Mouse (Mus musculus) kidney, embryonic 15.5 days (tissue): ENCODE data around the gene Haus2. TPM values are rescaled to one million over a fixed set of nuclear protein-coding genes. Genes with fewer than 3 reads are reported as not detected.

Experiments
- ATAC-seq: fragments of 200-750 bp; cut with Nextera tagmentation; replicated peaks from 2 replicates; pipeline ENCODE4 v1.8.0; 2017; ENCODE audit warnings: moderate TSS enrichment; ENCODE audit not compliant: low FRiP score
- H3K27ac ChIP-seq: fragments of 300-500 bp; sonication (generic); 2 replicates; pipeline ENCODE4 v1.5.1; 2015; ENCODE audit warnings: mild to moderate bottlenecking, inconsistent platforms
- H3K27me3 ChIP-seq: fragments of 300-500 bp; sonication (generic); 2 replicates; pipeline ENCODE4 v1.6.1; 2015; ENCODE audit warnings: inconsistent platforms
- H3K36me3 ChIP-seq: fragments of 300-500 bp; sonication (generic); 2 replicates; pipeline ENCODE4 v1.6.1; 2015; ENCODE audit warnings: inconsistent platforms
- H3K4me1 ChIP-seq: fragments of 300-500 bp; sonication (generic); 2 replicates; pipeline ENCODE4 v1.6.1; 2015; ENCODE audit warnings: inconsistent platforms
- H3K4me2 ChIP-seq: fragments of 300-500 bp; sonication (generic); 2 replicates; pipeline ENCODE4 v1.6.1; 2015; ENCODE audit warnings: moderate library complexity, mild to moderate bottlenecking, inconsistent platforms
- H3K4me3 ChIP-seq: fragments of 300-500 bp; sonication (generic); replicated peaks from 2 replicates; pipeline ENCODE4 v1.5.1; 2015; ENCODE audit warnings: mild to moderate bottlenecking, inconsistent platforms
- H3K9ac ChIP-seq: fragments of 300-500 bp; sonication (generic); 2 replicates; pipeline ENCODE4 v1.6.1; 2015; ENCODE audit warnings: mild to moderate bottlenecking, inconsistent platforms
- H3K9me3 ChIP-seq: fragments of 300-500 bp; sonication (generic); replicated peaks from 2 replicates; pipeline ENCODE4 v1.6.1; 2016; ENCODE audit warnings: inconsistent platforms
- WGBS: fragments of 180-500 bp; shearing (Covaris S2); methylation state at CpG from one replicate; pipeline ENCODE4 v1.1.7; 2015; ENCODE audit warnings: mixed read lengths; 5-methylcytosine and 5-hydroxymethylcytosine counted together
- polyA plus RNA-seq: library from polyadenylated mRNA; unstranded; fragments of >200 nt; fragmentation: Nextera tagmentation; extraction: Ambion mirVana; gene quantifications from 2 replicates; pipeline ENCODE4 v1.2.1, GENCODE M21; 2015

Gene Haus2
- polyA plus RNA-seq, 1 experiment from 2014 or later, result 25.9 TPM

DNA sequence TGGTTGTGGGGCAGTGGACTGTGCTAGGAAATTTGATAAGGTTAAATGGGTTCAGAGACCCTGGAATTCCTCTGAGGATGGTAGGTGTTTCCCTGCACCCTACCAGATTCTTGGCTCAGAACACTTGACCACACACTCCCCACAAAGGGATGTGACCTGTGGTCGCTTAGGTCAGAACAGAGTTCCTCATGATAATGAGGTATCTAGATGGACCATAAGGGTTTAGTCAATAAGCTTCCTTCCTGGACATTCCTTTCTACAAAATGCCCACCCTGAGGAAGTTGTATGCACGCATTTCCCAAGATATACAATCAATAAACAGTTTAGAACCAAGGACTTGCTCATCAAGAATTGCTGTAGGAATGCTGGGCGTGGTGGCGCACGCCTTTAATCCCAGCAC lies 46.7 kb downstream of the Haus2 start:
- H3K27me3 ChIP-seq, result no peaks in the 10 kb centered on the region
- H3K4me3 ChIP-seq, result no peak overlapping the region
- no peak overlapping the region for H3K4me2 ChIP-seq
- no peaks in the 10 kb centered on the region for H3K4me1 ChIP-seq
- no peaks in the 10 kb centered on the region for H3K36me3 ChIP-seq
- ATAC-seq, result no peak
- H3K9me3 ChIP-seq, result no peaks in the 10 kb centered on the region
- no peak overlapping the region for H3K9ac ChIP-seq
- H3K27ac ChIP-seq, result no peak overlapping the region
- WGBS, result 89% methylated on average over 5 of the region's 5 CpGs

DNA sequence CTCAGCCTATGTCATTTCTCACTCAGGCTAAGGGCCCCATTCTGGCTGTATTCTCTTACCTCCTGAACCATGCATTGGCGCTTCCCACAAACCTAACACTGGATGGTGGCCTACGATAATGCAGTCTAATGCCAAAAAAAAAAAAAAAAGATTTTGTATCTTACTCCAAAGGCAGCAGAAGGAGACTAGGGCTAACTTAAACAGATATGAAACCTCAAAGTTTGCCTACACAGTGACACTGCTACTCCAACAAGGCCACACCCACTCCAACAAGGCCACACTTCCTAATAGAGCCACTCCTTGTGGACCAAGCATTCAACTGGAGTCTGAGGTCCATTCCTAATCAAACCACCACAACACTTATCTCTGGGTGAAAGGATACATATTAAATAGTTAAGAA lies 47.5 kb downstream of the Haus2 start:
- WGBS, result 100% methylated on average over 2 of the region's 2 CpGs
- no peak for ATAC-seq

DNA sequence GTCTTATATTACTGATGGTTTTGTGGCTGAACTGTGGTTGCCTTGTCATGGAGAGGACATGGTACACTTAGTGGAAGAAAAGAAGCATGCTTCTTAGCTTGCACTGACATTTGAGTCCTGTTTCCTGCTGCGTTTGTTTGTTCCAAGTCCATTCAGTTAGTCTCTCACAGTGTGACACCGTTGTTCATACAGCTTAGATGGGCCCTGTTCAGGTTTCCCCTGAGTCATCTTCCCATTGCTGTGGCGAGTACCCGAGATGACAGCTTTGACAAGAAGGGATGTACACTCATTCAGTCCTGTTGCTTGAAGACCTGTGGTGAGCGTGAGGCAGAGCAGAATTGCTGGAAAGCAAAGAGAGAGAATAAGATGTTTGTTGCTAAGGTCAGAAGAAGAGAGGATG lies 49.3 kb downstream of the Haus2 start:
- no peak for ATAC-seq
- no peak overlapping the region for H3K9ac ChIP-seq
- H3K4me3 ChIP-seq, result no peak overlapping the region
- H3K4me1 ChIP-seq, result no peaks in the 10 kb centered on the region
- H3K27me3 ChIP-seq, result no peaks in the 10 kb centered on the region
- H3K9me3 ChIP-seq, result no peaks in the 10 kb centered on the region
- H3K4me2 ChIP-seq, result no peak overlapping the region
- H3K27ac ChIP-seq, result no peak overlapping the region
- 72% methylated on average over 5 of the region's 5 CpGs for WGBS
- H3K36me3 ChIP-seq, result no peaks in the 10 kb centered on the region

More for the DNA sequence above, 47.5 kb downstream of the Haus2 start:
- H3K9me3 ChIP-seq, result no peaks in the 10 kb centered on the region
- no peak overlapping the region for H3K9ac ChIP-seq
- no peak overlapping the region for H3K4me2 ChIP-seq
- H3K4me3 ChIP-seq, result no peak overlapping the region
- H3K4me1 ChIP-seq, result no peaks in the 10 kb centered on the region
- H3K27ac ChIP-seq, result no peak overlapping the region
- no peaks in the 10 kb centered on the region for H3K27me3 ChIP-seq
- H3K36me3 ChIP-seq, result no peaks in the 10 kb centered on the region

DNA sequence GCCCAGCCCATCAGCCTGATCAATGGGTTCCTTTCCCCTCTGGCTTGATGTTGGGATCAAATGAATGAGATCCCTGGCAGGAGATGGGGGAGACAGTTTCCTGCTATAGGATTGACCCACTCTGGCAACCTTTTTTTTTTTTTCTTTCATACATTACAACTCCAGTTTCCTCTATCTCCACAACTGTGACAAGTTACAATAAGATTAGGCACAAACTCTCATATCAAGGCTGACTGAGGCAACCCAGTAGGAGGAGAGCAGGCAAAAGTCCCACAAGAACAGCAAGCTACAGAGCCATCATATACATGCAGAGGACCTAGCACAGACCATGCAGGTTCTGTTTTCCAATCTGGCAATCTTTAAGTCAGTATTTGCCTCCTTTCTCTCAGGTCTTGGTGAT lies 50.1 kb downstream of the Haus2 start:
- Histone ChIP-seq H3K4me3 (no peak overlapping the region), H3K9ac (no peak overlapping the region), H3K9me3 (no peaks in the 10 kb centered on the region), H3K4me1 (no peaks in the 10 kb centered on the region), H3K4me2 (no peak overlapping the region), H3K27me3 (no peaks in the 10 kb centered on the region), H3K27ac (no peak overlapping the region), H3K36me3 (no peaks in the 10 kb centered on the region)
- no peak for ATAC-seq

DNA sequence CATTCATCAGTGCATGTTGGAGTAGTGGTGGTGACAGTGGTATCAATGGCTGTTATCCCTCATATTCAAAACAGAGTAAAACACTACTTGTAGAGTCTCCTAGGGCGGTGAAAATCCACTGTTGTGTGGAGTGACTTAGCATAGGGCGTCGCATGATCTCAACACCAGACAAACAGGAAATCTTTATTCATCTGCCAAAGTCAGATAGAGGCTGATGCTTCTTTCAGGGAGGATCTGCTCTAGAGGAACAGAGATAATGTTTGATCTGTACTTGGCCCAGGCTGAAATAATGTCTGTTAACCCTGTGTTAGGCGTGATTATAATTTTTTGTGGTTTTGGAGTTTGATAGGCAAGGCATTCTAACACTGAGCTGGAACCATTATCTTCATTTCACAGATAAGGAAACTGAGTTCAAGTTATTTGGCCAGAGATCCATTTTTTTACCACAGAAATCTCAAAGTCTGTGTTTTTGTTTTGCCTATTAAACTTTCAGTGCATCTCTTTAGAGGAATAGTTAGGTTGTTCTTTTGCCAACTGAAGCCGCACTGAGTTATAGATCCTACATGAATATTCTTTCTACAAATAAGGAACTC lies 51.4 kb downstream of the Haus2 start:
- no peak overlapping the region for H3K27ac ChIP-seq
- no peaks in the 10 kb centered on the region for H3K9me3 ChIP-seq
- 75% methylated on average over 5 of the region's 5 CpGs for WGBS

DNA sequence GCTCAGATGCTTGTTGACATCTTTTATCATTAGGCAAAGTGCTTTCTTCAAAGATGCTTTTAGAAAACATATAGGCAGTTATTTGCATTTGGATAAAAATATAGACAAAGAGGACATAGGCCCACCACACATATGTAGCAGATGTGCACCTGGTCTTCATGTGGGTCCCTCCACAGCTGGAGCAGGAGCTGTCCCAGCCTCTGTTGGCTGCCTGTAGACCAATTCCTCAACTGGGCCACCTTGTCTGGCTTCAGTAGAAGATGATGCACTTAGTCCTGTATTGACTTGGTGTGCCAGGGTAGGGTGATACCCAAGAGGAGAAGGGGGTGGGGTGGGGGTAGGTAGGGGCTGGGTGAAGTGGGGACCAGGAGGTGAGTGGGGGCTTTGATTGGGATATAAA lies 53.6 kb downstream of the Haus2 start:
- no peak overlapping the region for H3K4me3 ChIP-seq
- H3K27ac ChIP-seq, result no peak overlapping the region
- no peaks in the 10 kb centered on the region for H3K36me3 ChIP-seq
- H3K4me2 ChIP-seq, result no peak overlapping the region
- no peaks in the 10 kb centered on the region for H3K9me3 ChIP-seq
- ATAC-seq, result no peak
- no peak overlapping the region for H3K9ac ChIP-seq
- H3K4me1 ChIP-seq, result no peaks in the 10 kb centered on the region
- H3K27me3 ChIP-seq, result no peaks in the 10 kb centered on the region

More for the DNA sequence above, 51.4 kb downstream of the Haus2 start:
- ATAC-seq, result no peak
- H3K27me3 ChIP-seq, result no peaks in the 10 kb centered on the region
- no peak overlapping the region for H3K4me3 ChIP-seq
- no peak overlapping the region for H3K9ac ChIP-seq
- H3K4me2 ChIP-seq, result no peak overlapping the region
- no peaks in the 10 kb centered on the region for H3K4me1 ChIP-seq
- no peaks in the 10 kb centered on the region for H3K36me3 ChIP-seq

DNA sequence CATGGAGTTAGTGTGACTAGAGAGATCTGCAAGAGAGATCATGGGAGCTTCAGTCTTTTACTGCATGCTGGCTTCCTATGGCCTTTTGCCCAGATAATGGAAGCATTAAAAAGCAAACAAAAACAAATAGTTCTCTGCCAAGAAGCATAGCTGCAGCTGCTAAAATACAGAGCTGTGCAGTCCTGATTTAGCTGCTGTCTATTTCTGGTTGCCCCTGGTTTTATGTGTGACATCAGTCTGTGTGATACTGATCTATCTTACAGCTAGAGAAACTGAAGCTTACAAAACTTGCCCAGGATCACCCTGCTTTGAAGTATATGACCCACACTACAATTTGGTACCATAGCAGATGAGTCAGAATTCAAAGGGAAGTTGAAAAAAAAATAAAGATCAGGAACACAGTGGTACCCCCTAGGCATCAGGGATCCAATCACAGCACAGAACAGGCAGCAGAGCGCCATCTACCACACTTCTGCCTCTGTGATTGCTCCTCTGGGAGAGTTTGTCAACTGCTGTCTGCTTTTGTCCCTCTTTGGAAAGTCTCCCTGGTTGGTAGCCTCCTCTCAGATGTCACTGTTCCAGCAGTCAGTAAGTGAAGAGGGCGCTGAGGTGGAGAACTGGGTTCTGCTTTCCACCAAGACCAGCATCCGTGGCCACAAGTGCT lies 54.4 kb downstream of the Haus2 start:
- Histone ChIP-seq H3K9me3 (no peaks in the 10 kb centered on the region), H3K4me3 (no peak overlapping the region), H3K27ac (peak overlapping the region; percentile 2; the same call in 1 of the 2 replicates), H3K4me2 (no peak overlapping the region), H3K27me3 (no peaks in the 10 kb centered on the region), H3K36me3 (no peaks in the 10 kb centered on the region), H3K9ac (no peak overlapping the region), H3K4me1 (no peaks in the 10 kb centered on the region)
- 63% methylated on average over 3 of the region's 3 CpGs for WGBS
- ATAC-seq, result no peak

DNA sequence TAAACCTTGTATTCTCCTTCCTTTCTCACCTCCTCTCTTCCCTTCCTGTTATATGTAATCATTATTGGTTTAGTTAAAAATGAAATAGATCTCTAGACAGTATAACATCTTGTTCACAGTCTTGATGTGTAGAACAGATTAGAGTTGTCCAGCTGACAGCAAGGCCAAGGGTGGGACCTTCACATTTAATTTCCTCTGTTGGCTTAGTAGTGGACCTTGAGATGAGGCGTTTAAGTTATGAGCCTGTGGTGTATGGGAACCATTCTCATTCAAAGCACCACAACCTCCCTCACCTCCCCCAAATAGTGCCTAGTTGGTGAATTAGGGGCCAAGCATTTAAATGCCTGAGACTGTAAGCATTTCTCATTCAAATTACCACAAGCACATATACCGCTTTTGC lies 58.3 kb downstream of the Haus2 start:
- no peak overlapping the region for H3K4me3 ChIP-seq
- H3K9ac ChIP-seq, result no peak overlapping the region
- WGBS, result 75% methylated on average over 2 of the region's 2 CpGs

DNA sequence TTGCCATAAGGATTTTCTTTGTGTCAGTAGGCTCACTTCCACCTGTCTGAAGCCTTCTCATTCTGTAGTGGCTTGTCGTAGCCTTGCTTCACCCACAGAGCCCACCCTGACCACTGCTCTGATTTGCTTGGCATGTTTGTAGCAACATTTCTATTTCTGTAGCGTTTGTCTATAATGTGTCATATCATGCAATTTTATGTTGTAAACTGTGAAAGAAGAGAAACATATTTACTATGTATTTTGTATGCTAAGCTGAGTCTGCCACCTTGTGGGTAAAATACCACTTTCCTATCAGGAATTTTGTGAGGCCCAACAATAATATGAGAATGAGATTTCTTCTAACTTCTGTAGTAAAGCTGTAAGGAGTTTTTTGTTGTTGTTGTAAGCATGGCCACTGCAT lies 61.1 kb downstream of the Haus2 start:
- H3K4me2 ChIP-seq, result no peak overlapping the region
- no peaks in the 10 kb centered on the region for H3K27me3 ChIP-seq
- no peak overlapping the region for H3K4me3 ChIP-seq
- no peak for ATAC-seq
- H3K4me1 ChIP-seq, result no peaks in the 10 kb centered on the region
- WGBS, result 75% methylated on average over 2 of the region's 2 CpGs
- H3K9me3 ChIP-seq, result no peaks in the 10 kb centered on the region
- H3K27ac ChIP-seq, result no peak overlapping the region
- H3K36me3 ChIP-seq, result peaks cover 7% of the 10 kb centered on the region
- no peak overlapping the region for H3K9ac ChIP-seq

More for the DNA sequence above, 58.3 kb downstream of the Haus2 start:
- H3K27me3 ChIP-seq, result no peaks in the 10 kb centered on the region
- H3K4me2 ChIP-seq, result no peak overlapping the region
- H3K36me3 ChIP-seq, result no peaks in the 10 kb centered on the region
- H3K27ac ChIP-seq, result no peak overlapping the region
- no peaks in the 10 kb centered on the region for H3K9me3 ChIP-seq
- no peak for ATAC-seq
- H3K4me1 ChIP-seq, result no peaks in the 10 kb centered on the region

Other genes starting within 250 kb of the Haus2 start
- gene Ganc, start 205.5 kb upstream of the Haus2 start, polyA plus RNA-seq, result 10.7 and 10.8 TPM in 2 replicates
- 9.4 and 10.8 TPM in 2 replicates for gene Tmem87a, start 205.3 kb upstream of the Haus2 start, polyA plus RNA-seq
- 1.8 and 2.2 TPM in 2 replicates for gene Capn3, start 153.4 kb upstream of the Haus2 start, polyA plus RNA-seq
- 45.3 and 53.7 TPM in 2 replicates for gene Zfp106, start 45.5 kb upstream of the Haus2 start, polyA plus RNA-seq
- 56.3 and 56.9 TPM in 2 replicates for gene Snap23, start 41.7 kb upstream of the Haus2 start, polyA plus RNA-seq
- 22.3 and 22.5 TPM in 2 replicates for gene Lrrc57, start 137 bp downstream of the Haus2 start, polyA plus RNA-seq
- gene Stard9, start 19.7 kb downstream of the Haus2 start, polyA plus RNA-seq, result 4.1 and 5.2 TPM in 2 replicates
- gene Cdan1, start 240.7 kb downstream of the Haus2 start, polyA plus RNA-seq, result 5.1 and 7.4 TPM in 2 replicates
- 3.2 and 3.6 TPM in 2 replicates for gene Ttbk2, start 241.2 kb downstream of the Haus2 start, polyA plus RNA-seq